Mouse (Mus musculus) E14TG2a.4 (cell line): ENCODE measurements at regions not wholly inside any gene's neighbourhood (a gene's known extent, or its start where the extent isn't known, plus 50 kb on each side); places are given as distances from the start of the nearest gene placed in this dataset.

Experiments
- CTCF ChIP-seq: conservative IDR thresholded peaks from 2 replicates; pipeline ENCODE4 v1.5.1; 2014; ENCODE audit warnings: low read length
- NANOG ChIP-seq: IDR thresholded peaks from 2 replicates; pipeline ENCODE4 v1.6.1; 2014; ENCODE audit warnings: borderline replicate concordance, low read length, mixed read lengths
- POU5F1 ChIP-seq: IDR thresholded peaks from 2 replicates; pipeline ENCODE4 v1.6.1; 2014; ENCODE audit warnings: low read length, borderline replicate concordance

GRCm38 (mm10) chr8:88449534-88449933, 71.6 kb upstream of the Nkd1 start:
- TF ChIP-seq CTCF (no peak), NANOG (no peak), POU5F1 (no peak)
